Mouse (Mus musculus) Patski (cell line): ENCODE results near the gene Ddah2. TPM values are rescaled to one million over a fixed set of nuclear protein-coding genes. Genes with fewer than 3 reads are reported as not detected.
A peak's percentile ranks its signal among the peaks of the same experiment; 100 is the strongest.

Experiments
- ATAC-seq: fragments of 100-300 bp; one replicate; pipeline ENCODE4 v1.8.0; 2021
- CTCF ChIA-PET: fragments of 350-600 bp; sonication (Branson Sonifier 250); formaldehyde crosslinking; loops from one replicate; lab custom pipeline; 2022; ENCODE audit warnings: inconsistent platforms; lab: Charles Lee
- POLR2A ChIA-PET: fragments of 350-600 bp; sonication (Branson Sonifier 250); formaldehyde crosslinking; loops from one replicate; lab custom pipeline; 2022; ENCODE audit warnings: antibody characterized with exemption, inconsistent platforms; lab: Charles Lee
- DNase-seq: peaks from one replicate; pipeline ENCODE4 v3.0.0-alpha.2; 2011; ENCODE audit warnings: low read depth, low spot score
- H3K27me3 ChIP-seq: fragments of 371-371 bp; one replicate; pipeline ENCODE4 v1.5.1; 2021
- CTCF ChIP-seq: fragments of 100-300 bp; IDR thresholded peaks from one replicate; pipeline ENCODE4 v1.5.1; 2021
- in situ Hi-C: fragments of 300-500 bp; cut with MboI; formaldehyde crosslinking; loops from 3 replicates; pipeline ENCODE4 v1.11.1; 2018; ENCODE audit warnings: low pct_unique_long_range_greater_than_20kb, mixed read lengths
- polyA plus RNA-seq: library from polyadenylated mRNA; unstranded; gene quantifications from one replicate; pipeline ENCODE4 v1.2.3, GENCODE M21; 2021

Ddah2 gene
- polyA plus RNA-seq, 1 experiment from 2014 or later = 198 TPM

DNA sequence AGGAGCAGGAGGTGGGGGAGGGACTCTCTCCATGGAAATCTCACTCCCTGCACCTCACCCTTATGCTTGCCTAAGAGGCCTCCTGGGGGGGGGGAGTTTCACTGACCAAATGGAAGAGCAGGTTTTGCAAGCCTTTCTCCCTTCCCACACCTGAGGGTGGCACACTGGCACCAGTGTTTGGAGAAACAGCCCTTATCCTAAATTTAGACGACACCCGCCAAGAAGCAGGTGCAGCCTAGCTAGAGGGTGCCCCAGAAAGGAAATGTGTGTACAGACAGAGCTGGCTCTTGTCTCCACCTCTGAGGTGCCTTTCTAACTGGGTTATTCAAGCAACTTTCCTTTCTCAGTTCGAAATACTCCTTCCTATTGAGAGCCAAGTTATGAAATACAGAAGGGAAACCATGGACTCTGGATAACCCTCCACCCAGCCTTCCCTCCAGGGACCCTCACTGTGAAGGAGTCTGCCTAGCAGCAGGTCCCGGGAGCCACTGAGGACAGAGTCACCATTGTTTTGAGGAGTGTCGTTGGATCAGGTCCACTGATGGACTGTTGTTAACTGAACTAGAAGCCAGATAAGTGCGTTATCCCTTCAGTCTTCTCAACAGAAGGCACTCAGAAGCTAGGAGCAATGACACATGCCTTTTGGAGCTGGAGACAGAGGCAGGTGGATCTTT, 11.9 kb downstream of the Ddah2 start:
- POLR2A ChIA-PET = interaction anchor here (0.7 to 1.7 kb wide), 2 partner anchors 19 to 103 kb away, joined by 4 read pairs; no protein-coding TSS in a partner anchor
- in situ Hi-C loops = no loop called here
- H3K27me3 ChIP-seq = no peaks in the 10 kb centered on the region
- TF ChIP-seq CTCF = no peak
- ATAC-seq (no peak), DNase-seq (no peak)
- CTCF ChIA-PET = no interaction called here

DNA sequence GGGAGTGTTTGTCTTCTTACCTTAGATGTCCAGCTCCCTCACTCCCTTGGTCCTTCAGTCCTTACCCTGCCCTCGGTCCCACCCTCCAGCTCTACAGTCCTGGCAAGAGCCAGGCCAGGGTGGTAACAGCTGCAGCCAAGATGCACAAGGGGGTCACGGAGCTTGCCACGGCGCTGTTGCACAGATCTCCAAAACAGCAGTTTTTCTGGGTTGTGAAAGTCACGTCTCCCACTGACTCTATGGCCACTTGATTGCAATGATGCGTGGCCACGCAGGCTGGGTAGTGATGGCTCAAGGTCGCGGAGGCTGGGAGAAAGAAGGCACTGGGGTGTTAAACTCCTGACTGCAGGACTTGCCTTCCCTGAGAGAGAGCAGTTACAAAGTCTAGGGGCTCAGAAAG, 12.6 kb downstream of the Ddah2 start:
- in situ Hi-C loops = no loop called here
- CTCF ChIA-PET = no interaction called here
- ATAC-seq (no peak), DNase-seq (no peak)
- no peak for TF ChIP-seq CTCF
- no peaks in the 10 kb centered on the region for H3K27me3 ChIP-seq
- POLR2A ChIA-PET = interaction anchor here (1.7 kb wide), 1 partner anchor 19 kb away, joined by 4 read pairs; no protein-coding TSS in a partner anchor

- TF ChIP-seq CTCF = no peak
- POLR2A ChIA-PET = no interaction called here
- DNase-seq (no peak), ATAC-seq (no peak)
- H3K27me3 ChIP-seq = no peaks in the 10 kb centered on the region
- in situ Hi-C loops = no loop called here
- CTCF ChIA-PET = no interaction called here
Observed at GRCm38 (mm10) chr17:35074097-35074496, 15.3 kb downstream of the Ddah2 start.

GRCm38 (mm10) chr17:35076507-35077176, 17.8 kb downstream of the Ddah2 start, which contains the start of gene Ly6g6e:
Gene Ly6g6e (plus strand): TSS chr17:35076902.
- POLR2A ChIA-PET = no interaction called here
- CTCF ChIA-PET = interaction anchor here (1.7 to 1.8 kb wide), 2 partner anchors 12 to 56 kb away, joined by 4 read pairs; no protein-coding TSS in a partner anchor
- in situ Hi-C loops = no loop called here
- ATAC-seq = no peak
- no peak for TF ChIP-seq CTCF
- no peak for DNase-seq
- no peaks in the 10 kb centered on the region for H3K27me3 ChIP-seq

DNA sequence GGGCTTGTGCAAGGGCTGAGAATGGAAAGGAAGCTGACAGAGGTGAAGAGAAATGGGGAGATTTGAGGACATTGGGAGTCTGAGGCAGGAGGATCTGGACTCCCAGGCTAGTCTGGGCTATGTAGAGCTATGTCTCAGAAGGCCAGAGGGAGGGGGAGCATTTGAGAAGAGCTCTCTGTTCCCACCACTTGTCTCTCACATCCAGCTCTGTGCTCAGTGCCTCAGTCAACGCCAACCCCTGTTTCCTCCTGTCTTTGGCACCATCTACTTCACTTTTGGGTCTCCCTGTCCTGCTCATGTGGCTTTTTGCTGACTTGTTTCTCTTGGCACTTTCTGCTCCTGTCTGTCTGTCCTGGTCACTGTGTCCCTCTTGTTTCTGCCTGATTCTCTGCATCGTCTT, 18.4 kb downstream of the Ddah2 start:
- in situ Hi-C loops = no loop called here
- POLR2A ChIA-PET = no interaction called here
- no peaks in the 10 kb centered on the region for H3K27me3 ChIP-seq
- CTCF ChIA-PET = interaction anchor here (1.7 to 1.8 kb wide), 2 partner anchors 13 to 56 kb away, joined by 4 read pairs; no protein-coding TSS in a partner anchor
- ATAC-seq (no peak), DNase-seq (no peak)
- no peak for TF ChIP-seq CTCF

DNA sequence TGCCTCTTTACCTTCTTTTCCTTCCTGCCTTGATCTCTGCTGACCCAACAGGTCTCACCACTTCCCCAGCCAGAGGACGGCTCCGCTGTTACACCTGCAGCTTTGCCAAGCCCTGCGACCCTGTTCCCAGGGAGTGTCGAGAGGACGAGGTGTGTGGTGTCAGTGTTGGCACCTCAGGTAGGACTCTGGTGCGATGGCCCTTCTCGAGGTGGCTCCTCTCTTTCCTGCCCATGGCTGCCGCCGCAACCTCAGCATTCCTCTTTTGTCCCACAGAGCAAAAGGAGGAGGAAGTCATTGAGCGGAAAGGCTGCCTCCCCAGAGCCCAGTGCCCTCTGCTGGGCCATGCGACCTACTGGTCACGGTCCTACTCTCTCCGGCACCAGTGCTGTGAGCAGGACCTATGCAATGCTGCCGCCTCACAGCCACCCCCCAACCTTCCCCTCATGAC, 19.0 kb downstream of the Ddah2 start, which contains the start of gene Ly6g6d:
Gene Ly6g6d, minus strand, starts transcription at position 280 of the 448 bp plus-strand sequence.
- H3K27me3 ChIP-seq = peaks cover 3% of the 10 kb centered on the region
- ChIA-PET POLR2A (no interaction called here), CTCF (interaction anchor here (1.8 kb wide), 1 partner anchor 57 kb away, joined by 4 read pairs; no protein-coding TSS in a partner anchor)
- ATAC-seq (peak; percentile 37), DNase-seq (no peak)
- TF ChIP-seq CTCF = no peak
- in situ Hi-C loops = no loop called here

GRCm38 (mm10) chr17:35079778-35080177, 20.9 kb downstream of the Ddah2 start:
- H3K27me3 ChIP-seq = peaks cover 7% of the 10 kb centered on the region
- TF ChIP-seq CTCF = no peak
- ChIA-PET CTCF (interaction anchor here (1.3 kb wide), 1 partner anchor 58 kb away, joined by 4 read pairs; no protein-coding TSS in a partner anchor), POLR2A (no interaction called here)
- ATAC-seq (no peak), DNase-seq (no peak)
- in situ Hi-C loops = no loop called here

DNA sequence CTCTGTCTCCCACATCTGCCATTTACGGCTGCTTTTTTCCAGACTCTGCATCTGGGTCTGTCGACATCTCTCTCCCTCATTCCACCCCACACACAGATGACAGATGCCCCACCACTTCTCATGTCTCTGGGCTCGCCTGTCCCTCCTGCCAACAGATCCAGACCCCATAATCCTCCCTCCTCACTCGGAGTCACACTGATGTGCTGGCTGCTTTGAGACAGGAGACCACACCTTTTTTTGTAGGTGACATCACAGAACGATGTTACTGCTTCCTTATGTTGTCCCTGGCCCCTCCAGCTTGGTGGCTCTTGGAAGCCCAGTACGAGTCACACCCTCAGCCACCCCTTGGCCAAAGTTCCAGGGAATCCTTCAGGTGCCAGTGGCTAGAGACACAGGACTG, 21.4 kb downstream of the Ddah2 start:
- in situ Hi-C loops = no loop called here
- CTCF ChIA-PET = interaction anchor here (1.3 kb wide), 1 partner anchor 58 kb away, joined by 4 read pairs; no protein-coding TSS in a partner anchor
- TF ChIP-seq CTCF = no peak
- no peak for ATAC-seq
- no peak for DNase-seq
- H3K27me3 ChIP-seq = peaks cover 7% of the 10 kb centered on the region
- POLR2A ChIA-PET = no interaction called here

DNA sequence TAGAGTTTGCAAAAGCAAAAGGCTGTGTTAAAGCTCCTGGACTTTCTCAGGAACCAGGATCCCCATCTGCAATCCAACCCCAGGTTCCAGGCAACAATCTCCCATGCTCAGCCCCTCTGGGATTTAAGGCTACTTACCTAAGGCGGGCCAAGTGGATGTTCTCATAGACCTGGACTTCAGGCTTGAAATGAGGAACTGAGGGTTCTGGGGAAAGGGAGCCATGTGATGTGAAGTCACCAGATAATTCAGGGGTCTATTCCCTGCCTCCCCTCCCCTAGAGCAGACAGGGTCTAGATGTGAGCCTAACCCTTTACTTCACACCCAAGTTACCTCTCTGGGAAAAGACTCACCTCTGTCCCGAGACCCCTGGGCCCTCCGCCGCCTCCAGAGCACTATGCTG, 21.9 kb downstream of the Ddah2 start:
- no peak for TF ChIP-seq CTCF
- in situ Hi-C loops = no loop called here
- ATAC-seq = no peak
- CTCF ChIA-PET = no interaction called here
- POLR2A ChIA-PET = no interaction called here
- peaks cover 7% of the 10 kb centered on the region for H3K27me3 ChIP-seq
- no peak for DNase-seq

DNA sequence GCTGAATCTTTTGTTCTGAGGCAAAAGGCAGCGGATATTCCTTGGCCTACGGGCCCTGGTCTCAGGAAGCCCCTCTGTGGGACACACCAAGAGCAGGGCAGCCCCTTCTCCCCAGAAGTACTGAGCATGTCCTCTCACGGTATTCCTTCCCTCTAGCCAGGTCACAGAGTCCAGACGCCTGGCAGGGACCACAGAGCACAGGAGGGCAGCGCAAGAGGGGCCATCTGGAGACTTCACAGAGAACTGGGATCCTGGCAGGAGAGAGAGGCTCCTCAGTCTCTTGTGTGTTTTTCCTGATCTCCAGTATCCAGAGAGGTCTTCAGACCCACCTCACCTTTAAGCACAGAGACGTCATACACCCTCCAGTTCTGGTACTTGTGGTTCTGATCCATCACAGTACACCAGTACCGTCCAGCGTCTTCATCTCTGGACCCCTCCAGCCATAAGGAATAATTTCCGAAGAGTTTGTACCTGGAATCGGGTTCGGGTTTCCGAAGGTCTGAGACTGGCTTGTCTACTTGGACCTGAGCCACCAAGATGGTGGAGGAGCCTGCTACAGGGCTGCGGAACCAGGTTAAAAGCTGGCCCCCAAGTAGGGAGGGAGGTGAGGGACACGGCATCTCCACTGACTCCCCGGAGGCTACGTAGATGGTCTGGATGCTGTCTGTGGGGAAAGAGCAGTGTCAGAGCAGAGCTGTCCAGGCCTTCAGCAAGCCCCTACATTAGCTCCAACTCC, 24.2 kb downstream of the Ddah2 start:
- TF ChIP-seq CTCF = no peak
- no peak for DNase-seq
- ATAC-seq = no peak
- H3K27me3 ChIP-seq = peaks cover 13% of the 10 kb centered on the region
- CTCF ChIA-PET = interaction anchor here (1.5 kb wide), 1 partner anchor 62 kb away, joined by 3 read pairs; no protein-coding TSS in a partner anchor
- POLR2A ChIA-PET = interaction anchor here (0.6 kb wide), 1 partner anchor 140 kb away, joined by 4 read pairs; no protein-coding TSS in a partner anchor
- in situ Hi-C loops = no loop called here
